ENCODE assay signal across 18 mouse cellular contexts in the genomic region with DNA sequence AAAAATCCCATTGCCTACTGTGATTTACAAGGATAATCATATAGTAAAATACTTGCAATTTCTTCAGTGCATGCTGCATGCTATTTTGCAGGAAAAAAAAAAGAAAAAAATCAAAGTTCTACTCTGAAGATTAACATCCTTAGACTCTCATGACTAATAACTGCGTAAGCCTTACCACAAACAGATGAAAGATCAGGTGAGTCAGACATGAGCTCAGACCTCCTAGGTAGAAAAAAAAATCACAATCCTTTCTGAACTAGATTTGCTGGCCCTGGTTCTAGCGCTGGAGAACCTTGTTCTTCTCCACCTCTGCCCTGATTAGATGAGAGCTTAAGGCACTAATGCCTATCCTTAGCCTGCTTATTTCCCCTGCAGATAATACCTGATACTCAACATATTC.
"Had no signal": no experiment of that assay in that cellular context is flagged by ENCODE, and none has a peak within 500 bp of the region (broad histone marks: within the 10 kb centered on the region; RNA-seq: fewer than 3 reads in every experiment).

No protein-coding gene starts in this region.

- DNase-seq: lung, adult 18-20 months; lung, embryonic 14.5 days; lung, postnatal 10 days; lung, postnatal 4 days; retina, postnatal 1 day; right cerebral cortex, adult 18-20 months; right cerebral cortex, postnatal 25 days; right cerebral cortex, postnatal 4 days; spleen, adult 18-20 months; thymus, adult 2 months; thymus, postnatal 25 days; thymus, postnatal 4 days had no signal

- H3K27me3 ChIP-seq: midbrain, embryonic 13.5 days; midbrain, embryonic 15.5 days; neural tube, embryonic 13.5 days; neural tube, embryonic 15.5 days had no signal

- ATAC-seq: midbrain, embryonic 13.5 days; midbrain, embryonic 15.5 days had no signal

- H3K9ac ChIP-seq: lung, embryonic 14.5 days; midbrain, embryonic 13.5 days; midbrain, embryonic 15.5 days; neural tube, embryonic 13.5 days; neural tube, embryonic 15.5 days had no signal

- H3K4me2 ChIP-seq: lung, embryonic 14.5 days; midbrain, embryonic 11.5 days; midbrain, embryonic 13.5 days; midbrain, embryonic 15.5 days; neural tube, embryonic 13.5 days; neural tube, embryonic 15.5 days had no signal

- H3K4me3 ChIP-seq: midbrain, embryonic 13.5 days; midbrain, embryonic 15.5 days; myocyte; neural tube, embryonic 13.5 days; neural tube, embryonic 15.5 days had no signal

- H3K27ac ChIP-seq: midbrain, embryonic 13.5 days; midbrain, embryonic 15.5 days; neural tube, embryonic 13.5 days; neural tube, embryonic 15.5 days had no signal

- H3K36me3 ChIP-seq: midbrain, embryonic 13.5 days; midbrain, embryonic 15.5 days; neural tube, embryonic 13.5 days; neural tube, embryonic 15.5 days had no signal

- H3K9me3 ChIP-seq: midbrain, embryonic 13.5 days; midbrain, embryonic 15.5 days; neural tube, embryonic 13.5 days; neural tube, embryonic 15.5 days had no signal

- H3K4me1 ChIP-seq: midbrain, embryonic 13.5 days; midbrain, embryonic 15.5 days; neural tube, embryonic 15.5 days had no signal
